Mouse (Mus musculus) kidney, postnatal 0 days (tissue): Measurements from ENCODE around the gene Mef2c. TPM values are rescaled to one million over a fixed set of nuclear protein-coding genes. Genes with fewer than 3 reads are reported as not detected.

ENCODE experiments used
- ATAC-seq: fragments of 200-750 bp; cut with Nextera tagmentation; replicated peaks from 2 replicates; pipeline ENCODE4 v1.8.0; 2017; ENCODE audit warnings: low read depth, moderate number of reproducible peaks, moderate TSS enrichment, moderate library complexity; ENCODE audit not compliant: low FRiP score
- DNase-seq: peaks from one replicate; pipeline ENCODE4 v3.0.0-alpha.2; 2016; ENCODE audit warnings: low spot score
- H3K27ac ChIP-seq: fragments of 300-500 bp; sonication (generic); 2 replicates; pipeline ENCODE4 v1.5.1; 2014; ENCODE audit warnings: mild to moderate bottlenecking
- H3K27me3 ChIP-seq: fragments of 300-500 bp; sonication (generic); 2 replicates; pipeline ENCODE4 v1.6.1; 2014; ENCODE audit warnings: low read length, mixed read lengths; ENCODE audit not compliant: insufficient read depth
- H3K36me3 ChIP-seq: fragments of 300-500 bp; sonication (generic); 2 replicates; pipeline ENCODE4 v1.6.1; 2014; ENCODE audit warnings: low read length, mixed read lengths; ENCODE audit not compliant: insufficient read depth
- H3K4me1 ChIP-seq: fragments of 300-500 bp; sonication (generic); replicated peaks from 2 replicates; pipeline ENCODE4 v1.6.1; 2014; ENCODE audit warnings: antibody characterized with exemption, low read length, mixed read lengths; ENCODE audit not compliant: insufficient read depth
- H3K4me2 ChIP-seq: fragments of 300-500 bp; sonication (generic); 2 replicates; pipeline ENCODE4 v1.6.1; 2014; ENCODE audit warnings: mild to moderate bottlenecking, low read length, moderate library complexity, mixed read lengths
- H3K4me3 ChIP-seq: fragments of 300-500 bp; sonication (generic); replicated peaks from 2 replicates; pipeline ENCODE4 v1.5.1; 2014; ENCODE audit warnings: low read depth, low read length
- H3K9ac ChIP-seq: fragments of 300-500 bp; sonication (generic); 2 replicates; pipeline ENCODE4 v1.6.1; 2014; ENCODE audit warnings: low read depth, low read length
- H3K9me3 ChIP-seq: fragments of 300-500 bp; sonication (generic); replicated peaks from 2 replicates; pipeline ENCODE4 v1.6.1; 2016; ENCODE audit warnings: low read length, inconsistent platforms, mixed read lengths
- CTCF ChIP-seq: IDR thresholded peaks from 2 replicates; pipeline ENCODE4 v1.5.1; 2016; ENCODE audit warnings: antibody characterized with exemption, low read depth, mild to moderate bottlenecking, moderate library complexity
- WGBS: fragments of 180-500 bp; shearing (Covaris S2); extraction: QIAGEN DNeasy Blood & Tissue Kit; methylation state at CpG from one replicate; pipeline ENCODE4 v1.1.7; 2014; 5-methylcytosine and 5-hydroxymethylcytosine counted together
- polyA plus RNA-seq: library from polyadenylated mRNA; unstranded; fragments of >200 nt; fragmentation: Nextera tagmentation; extraction: Ambion mirVana; gene quantifications from 2 replicates; pipeline ENCODE4 v1.2.1, GENCODE M21; 2015

Mef2c gene
- polyA plus RNA-seq, 1 experiment from 2014 or later: 51.8 TPM

GRCm38 (mm10) chr13:83600301-83600700 is 96.5 kb downstream of the Mef2c start:
- DNase-seq: no peak
- H3K4me3 ChIP-seq: no peak overlapping the region

GRCm38 (mm10) chr13:83601741-83602140 is 97.9 kb downstream of the Mef2c start:
- H3K27me3 ChIP-seq: no peaks in the 10 kb centered on the region
- no peaks in the 10 kb centered on the region for H3K9me3 ChIP-seq
- H3K4me3 ChIP-seq: no peak overlapping the region
- no peak for ATAC-seq
- H3K9ac ChIP-seq: no peak overlapping the region
- WGBS: 90% methylated on average over 4 of the region's 4 CpGs
- no peak overlapping the region for H3K27ac ChIP-seq
- TF ChIP-seq CTCF: no peak
- no peak for DNase-seq
- H3K4me1 ChIP-seq: no peaks in the 10 kb centered on the region
- H3K36me3 ChIP-seq: no peaks in the 10 kb centered on the region
- H3K4me2 ChIP-seq: no peak overlapping the region

More at GRCm38 (mm10) chr13:83600301-83600700, 96.5 kb downstream of the Mef2c start:
- no peak for ATAC-seq
- TF ChIP-seq CTCF: no peak
- no peak overlapping the region for H3K27ac ChIP-seq
- H3K9me3 ChIP-seq: no peaks in the 10 kb centered on the region
- no peaks in the 10 kb centered on the region for H3K27me3 ChIP-seq
- H3K36me3 ChIP-seq: no peaks in the 10 kb centered on the region
- no peak overlapping the region for H3K4me2 ChIP-seq
- H3K4me1 ChIP-seq: no peaks in the 10 kb centered on the region
- no peak overlapping the region for H3K9ac ChIP-seq

- H3K36me3 ChIP-seq: no peaks in the 10 kb centered on the region
- H3K9ac ChIP-seq: no peak overlapping the region
- H3K27ac ChIP-seq: no peak overlapping the region
- H3K4me2 ChIP-seq: no peak overlapping the region
- H3K4me1 ChIP-seq: no peaks in the 10 kb centered on the region
- DNase-seq: peak; percentile 84
- H3K4me3 ChIP-seq: no peak overlapping the region
- no peaks in the 10 kb centered on the region for H3K9me3 ChIP-seq
- H3K27me3 ChIP-seq: no peaks in the 10 kb centered on the region
- no peak for TF ChIP-seq CTCF
- WGBS: 28% methylated on average over 7 of the region's 7 CpGs
- ATAC-seq: peak; percentile 69
Observed at GRCm38 (mm10) chr13:83603373-83604265, 99.8 kb downstream of the Mef2c start.

GRCm38 (mm10) chr13:83604320-83604719 is 100.5 kb downstream of the Mef2c start:
- no peak overlapping the region for H3K27ac ChIP-seq
- no peak overlapping the region for H3K9ac ChIP-seq
- H3K36me3 ChIP-seq: no peaks in the 10 kb centered on the region
- TF ChIP-seq CTCF: no peak
- H3K4me1 ChIP-seq: no peaks in the 10 kb centered on the region
- no peak overlapping the region for H3K4me3 ChIP-seq
- ATAC-seq (no peak), DNase-seq (peak; percentile 46)
- no peaks in the 10 kb centered on the region for H3K27me3 ChIP-seq
- no peak overlapping the region for H3K4me2 ChIP-seq
- H3K9me3 ChIP-seq: no peaks in the 10 kb centered on the region
- WGBS: 39% methylated on average over 3 of the region's 3 CpGs

- ATAC-seq (no peak), DNase-seq (peak; percentile 8)
- Histone ChIP-seq H3K27ac (no peak overlapping the region), H3K27me3 (no peaks in the 10 kb centered on the region), H3K4me2 (no peak overlapping the region), H3K9ac (no peak overlapping the region), H3K4me1 (no peaks in the 10 kb centered on the region), H3K36me3 (no peaks in the 10 kb centered on the region), H3K4me3 (no peak overlapping the region), H3K9me3 (no peaks in the 10 kb centered on the region)
- TF ChIP-seq CTCF: no peak
- 59% methylated on average over 4 of the region's 4 CpGs for WGBS
Observed at GRCm38 (mm10) chr13:83604785-83605184, 101.0 kb downstream of the Mef2c start.

- no peaks in the 10 kb centered on the region for H3K9me3 ChIP-seq
- H3K4me1 ChIP-seq: no peaks in the 10 kb centered on the region
- no peak overlapping the region for H3K27ac ChIP-seq
- WGBS: 30% methylated on average over 4 of the region's 4 CpGs
- no peak overlapping the region for H3K9ac ChIP-seq
- no peak overlapping the region for H3K4me2 ChIP-seq
- no peak for TF ChIP-seq CTCF
- H3K4me3 ChIP-seq: no peak overlapping the region
- no peaks in the 10 kb centered on the region for H3K27me3 ChIP-seq
- H3K36me3 ChIP-seq: no peaks in the 10 kb centered on the region
- no peak for ATAC-seq
- DNase-seq: peak; percentile 15
Observed at GRCm38 (mm10) chr13:83607883-83608581, 104.2 kb downstream of the Mef2c start.
